Mouse (Mus musculus) cortical plate, adult 2 months (tissue): ENCODE data around the gene Mfsd6.

ENCODE experiments used
- CTCF ChIP-seq: fragments of 200-500 bp; IDR thresholded peaks from 2 replicates; pipeline ENCODE4 v1.5.1; 2011; ENCODE audit warnings: mild to moderate bottlenecking, control low read depth, low read length; ENCODE audit not compliant: insufficient read depth; ENCODE audit errors: extremely low read depth
- POLR2A ChIP-seq: fragments of 200-500 bp; IDR thresholded peaks from 2 replicates; pipeline ENCODE4 v1.6.1; 2011; ENCODE audit warnings: mild to moderate bottlenecking, low read length, control low read depth; ENCODE audit not compliant: insufficient read depth; ENCODE audit errors: extremely low read depth

DNA sequence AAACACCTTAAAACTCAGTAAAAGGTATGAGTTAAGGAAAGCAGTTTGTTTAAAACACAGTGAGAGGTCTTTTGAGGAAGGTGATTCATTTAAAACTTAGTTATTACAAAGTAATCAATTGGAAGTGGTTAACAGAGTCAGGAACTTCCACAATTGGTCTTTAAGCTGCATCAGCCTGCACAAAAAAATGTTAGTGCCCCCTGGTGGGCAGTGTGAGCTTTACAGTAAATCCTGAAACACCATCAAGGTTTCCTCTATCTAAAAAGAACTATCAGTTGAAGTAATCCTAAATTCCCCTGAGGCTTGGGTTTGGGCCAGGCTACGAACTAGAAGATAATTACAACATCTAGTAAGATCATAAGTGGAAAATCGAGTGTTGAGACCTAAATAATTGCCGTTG, 21.0 kb upstream of the Mfsd6 start:
- TF ChIP-seq CTCF (peak; percentile 48; the same call in 1 of the 2 replicates), POLR2A (no peak)
